Mouse (Mus musculus): ENCODE results near the gene Myl12a. TPM values are rescaled to one million over a fixed set of nuclear protein-coding genes. Genes with fewer than 3 reads are reported as not detected.

The Myl12a gene
- 71.2 and 88.0 TPM in 2 replicates for polyA plus RNA-seq (2021; fragmentation: Nextera tagmentation)
- long read RNA-seq, experiment 1, transcript Myl12a-206 (4 exons, 1,937 nt), result major isoform, 85 of 88 reads
- long read RNA-seq, experiment 1, partial matches to known transcripts, result 3 of 88 reads
- long read RNA-seq, experiment 1, other reads (novel, unspliced or antisense), result 0 of 88 reads
- long read RNA-seq, experiment 2, transcript Myl12a-206 (4 exons, 1,937 nt), result major isoform, 58 of 58 reads
- long read RNA-seq, experiment 2, partial matches to known transcripts, result 0 of 58 reads
- long read RNA-seq, experiment 2, other reads (novel, unspliced or antisense), result 0 of 58 reads

GRCm38 (mm10) chr17:71002744-71003094, at the start of gene Myl12a:
Gene Myl12a (minus strand): TSS chr17:71002878.

DNA sequence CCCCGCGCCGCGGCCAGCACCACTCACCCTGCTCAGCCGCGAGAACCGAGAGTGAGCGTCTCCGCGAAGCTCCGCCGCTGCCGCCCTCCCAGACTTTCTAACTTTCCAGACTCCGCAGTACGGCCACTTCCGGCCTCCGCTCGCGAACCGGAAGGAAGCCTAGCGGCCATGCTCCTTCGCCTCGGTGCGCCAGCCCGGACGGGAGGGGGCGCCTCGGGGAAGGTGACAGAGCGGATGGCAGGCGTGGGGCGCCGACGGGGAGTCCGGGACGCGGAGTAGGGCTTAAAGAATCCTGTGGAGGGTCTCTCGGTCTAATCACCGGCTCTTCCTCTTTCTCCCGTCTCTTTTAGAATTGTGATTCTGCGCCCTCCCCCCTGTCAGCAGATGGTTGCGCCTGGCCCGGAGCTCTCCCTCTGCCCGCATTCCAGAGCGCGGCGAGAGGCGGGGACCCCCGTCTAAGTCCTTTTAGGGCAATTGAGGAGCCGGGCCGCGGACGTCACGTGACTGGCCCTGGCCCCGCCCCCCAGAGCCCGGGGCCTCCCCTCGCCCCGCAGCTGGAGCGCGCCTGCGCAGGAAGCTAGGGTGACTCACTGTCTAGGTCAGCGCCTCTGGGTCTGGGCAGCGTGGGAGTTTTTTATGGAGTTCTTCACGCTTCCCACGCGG, 466 bp downstream of the Myl12a start, which contains the start of gene Myom1:
Myom1 (plus strand) TSS at position 553 of the 663 bp plus-strand sequence.

Other genes with a start within 250 kb of the Myl12a start
- gene Tgif1, start 149.3 kb downstream of the Myl12a start, polyA plus RNA-seq (2021; fragmentation: Nextera tagmentation), result 1.9 TPM in 2 replicates
- 0.46 and 0.63 TPM in 2 replicates for gene Myom1, start 245 bp downstream of the Myl12a start, polyA plus RNA-seq (2021; fragmentation: Nextera tagmentation)
- gene Lpin2, start 179.7 kb upstream of the Myl12a start, polyA plus RNA-seq (2021; fragmentation: Nextera tagmentation), result 26.4 and 30.1 TPM in 2 replicates